Mouse (Mus musculus) forebrain, postnatal 0 days (tissue): ENCODE results near the gene Pmf1. TPM values are rescaled to one million over a fixed set of nuclear protein-coding genes. Genes with fewer than 3 reads are reported as not detected.
"Not testable (repeated sequence)": the region's sequence is repeated elsewhere in the genome, so short reads cannot be mapped to it uniquely, and the experiment has no call there.

Source experiments
- ATAC-seq: fragments of 200-750 bp; cut with Nextera tagmentation; 2 replicates; pipeline ENCODE4 v1.8.0; 2017; ENCODE audit warnings: mild to moderate bottlenecking, moderate library complexity
- DNase-seq: peaks from one replicate; pipeline ENCODE4 v3.0.0-alpha.2; 2015
- H3K27ac ChIP-seq: fragments of 300-500 bp; sonication (generic); 2 replicates; pipeline ENCODE4 v1.5.1; 2014; ENCODE audit warnings: low read depth, mild to moderate bottlenecking, antibody characterized with exemption, low read length, moderate library complexity, mixed read lengths
- H3K27me3 ChIP-seq: fragments of 300-500 bp; sonication (generic); 2 replicates; pipeline ENCODE4 v1.6.1; 2014; ENCODE audit warnings: mild to moderate bottlenecking, low read length, mixed read lengths; ENCODE audit not compliant: insufficient read depth
- H3K36me3 ChIP-seq: fragments of 300-500 bp; sonication (generic); 2 replicates; pipeline ENCODE4 v1.6.1; 2014; ENCODE audit warnings: mild to moderate bottlenecking, moderate library complexity; ENCODE audit not compliant: insufficient read depth
- H3K4me1 ChIP-seq: fragments of 300-500 bp; sonication (generic); 2 replicates; pipeline ENCODE4 v1.6.1; 2014; ENCODE audit warnings: antibody characterized with exemption; ENCODE audit not compliant: insufficient read depth
- H3K4me2 ChIP-seq: fragments of 300-500 bp; sonication (generic); 2 replicates; pipeline ENCODE4 v1.6.1; 2014; ENCODE audit warnings: low read depth, mild to moderate bottlenecking, moderate library complexity
- H3K4me3 ChIP-seq: fragments of 300-500 bp; sonication (generic); 2 replicates; pipeline ENCODE4 v1.5.1; 2014; ENCODE audit warnings: low read depth, low read length, mixed read lengths
- H3K9ac ChIP-seq: fragments of 300-500 bp; sonication (generic); 2 replicates; pipeline ENCODE4 v1.6.1; 2014; ENCODE audit warnings: mild to moderate bottlenecking
- H3K9me3 ChIP-seq: fragments of 300-500 bp; sonication (generic); 2 replicates; pipeline ENCODE4 v1.6.1; 2016; ENCODE audit warnings: low read length
- CTCF ChIP-seq: sonication (generic); IDR thresholded peaks from 2 replicates; pipeline ENCODE4 v1.5.1; 2016; ENCODE audit warnings: antibody characterized with exemption, control low read depth, low read depth
- whole genome bisulfite sequencing: fragments of 180-500 bp; shearing (Covaris S2); extraction: QIAGEN DNeasy Blood & Tissue Kit; methylation state at CpG from one replicate; pipeline ENCODE4 v1.1.7; 2014; 5-methylcytosine and 5-hydroxymethylcytosine counted together
- polyA plus RNA-seq: library from polyadenylated mRNA; unstranded; fragments of >200 nt; fragmentation: Nextera tagmentation; extraction: Ambion mirVana; gene quantifications from 2 replicates; pipeline ENCODE4 v1.2.1, GENCODE M21; 2015
- total RNA-seq: library from RNA; depleted of rRNA; stranded (reverse); fragments of >200 nt; gene quantifications from 2 replicates; pipeline ENCODE4 v1.2.3, GENCODE M21; 2014

Gene Pmf1
- total and polyA plus RNA-seq, 2 experiments from 2014 or later, result 22.5 to 27.4 TPM

DNA sequence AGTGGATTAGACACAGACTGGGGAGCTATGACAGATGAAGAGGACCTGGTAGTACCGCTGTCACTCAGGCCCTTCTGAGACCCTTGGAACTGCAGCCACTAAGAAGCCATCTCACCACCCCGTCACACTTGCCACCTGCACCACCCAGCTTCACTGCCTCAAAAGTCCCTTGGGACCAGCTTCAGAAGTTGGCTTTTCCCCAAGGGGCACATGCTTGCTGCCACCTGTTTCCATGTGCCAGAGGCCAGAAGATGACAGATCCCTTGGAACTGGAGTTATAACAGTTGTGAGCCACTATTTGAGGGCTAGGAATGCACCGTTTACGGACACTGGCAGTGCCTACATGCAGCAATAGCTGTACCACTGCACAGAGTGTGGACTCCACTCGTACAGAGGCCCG is 14.8 kb downstream of the Pmf1 start:
- TF ChIP-seq CTCF, result no peak
- ATAC-seq (no peak), DNase-seq (no peak)
- Histone ChIP-seq H3K9me3 (no peaks in the 10 kb centered on the region), H3K4me1 (no peaks in the 10 kb centered on the region), H3K9ac (no peak overlapping the region), H3K4me3 (no peak overlapping the region), H3K4me2 (no peak overlapping the region), H3K27ac (no peak overlapping the region), H3K36me3 (no peaks in the 10 kb centered on the region), H3K27me3 (no peaks in the 10 kb centered on the region)
- WGBS, result 94% methylated on average over 6 of the region's 6 CpGs

DNA sequence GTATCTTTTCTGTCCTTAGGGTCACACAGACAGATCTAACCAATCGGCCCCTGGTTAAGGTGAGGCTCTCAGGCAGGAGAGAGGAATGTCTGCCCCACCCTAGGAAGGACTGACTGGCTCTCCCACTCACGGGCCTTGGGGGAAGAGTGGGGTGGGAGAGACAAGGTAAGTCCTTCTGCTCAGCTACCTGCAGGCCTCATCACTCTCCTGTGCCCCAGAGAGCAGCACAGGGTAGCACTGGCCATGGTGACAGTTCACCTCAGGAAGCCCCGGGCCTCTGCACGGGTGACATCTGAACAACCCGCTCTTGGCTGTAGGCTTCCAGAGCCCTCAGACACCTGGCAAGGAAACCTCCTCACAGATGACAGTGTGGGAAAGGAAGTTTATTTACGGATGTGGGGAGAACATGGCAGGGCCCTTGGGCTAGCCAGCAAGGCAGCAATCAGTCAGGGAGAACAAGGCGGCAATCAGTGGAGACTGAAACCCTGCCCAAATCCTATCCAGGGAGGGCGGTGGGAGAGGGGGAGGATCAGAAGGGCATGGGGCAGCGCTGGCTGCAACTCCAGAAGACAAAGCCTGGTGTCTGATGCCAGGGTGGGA is 16.3 kb downstream of the Pmf1 start:
- Histone ChIP-seq H3K4me3 (no peak overlapping the region), H3K9me3 (no peaks in the 10 kb centered on the region), H3K27ac (no peak overlapping the region), H3K36me3 (no peaks in the 10 kb centered on the region), H3K27me3 (no peaks in the 10 kb centered on the region), H3K4me1 (no peaks in the 10 kb centered on the region), H3K9ac (no peak overlapping the region), H3K4me2 (no peak overlapping the region)
- 90% methylated on average over 9 of the region's 9 CpGs for WGBS
- ATAC-seq, result no peak
- no peak for DNase-seq
- TF ChIP-seq CTCF, result no peak

DNA sequence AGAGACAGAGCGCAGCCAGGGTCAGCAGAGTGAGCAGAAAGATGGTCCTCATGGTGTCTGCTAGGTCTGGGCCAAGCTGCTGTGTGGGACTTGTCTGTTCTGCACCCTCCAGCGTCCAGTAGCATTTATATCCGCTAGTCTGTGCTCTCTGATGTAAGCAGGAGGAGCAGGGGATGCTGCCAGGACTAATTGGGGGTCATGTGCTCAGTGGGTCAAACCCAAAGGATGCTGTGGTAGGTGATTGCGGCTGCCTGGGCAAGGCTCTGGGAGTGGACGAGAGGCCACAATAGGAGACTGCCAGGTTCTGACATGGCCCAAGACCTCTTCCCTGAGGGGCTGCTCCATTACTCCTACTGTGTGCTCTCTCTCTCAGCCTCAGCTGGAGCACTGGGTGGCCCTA is 25.8 kb downstream of the Pmf1 start, which contains the start of gene Bglap:
Bglap (minus strand) TSS at position 101 of the 400 bp plus-strand sequence.
- ATAC-seq, result no peak
- Histone ChIP-seq H3K4me2 (no peak within 1 kb of the TSS), H3K4me3 (no peak within 1 kb of the TSS), H3K36me3 (no peaks in the 10 kb centered on the region), H3K4me1 (no peaks in the 10 kb centered on the region), H3K9me3 (no peaks in the 10 kb centered on the region), H3K27ac (no peak within 1 kb of the TSS), H3K9ac (no peak within 1 kb of the TSS), H3K27me3 (no peaks in the 10 kb centered on the region)
- WGBS, result 79% methylated on average over 5 of the region's 5 CpGs
- no peak for DNase-seq
- TF ChIP-seq CTCF, result no peak

- WGBS, result 20% methylated on average over 1 of the region's 7 CpGs
- not testable (repeated sequence) for H3K27ac ChIP-seq, H3K9ac ChIP-seq, H3K9me3 ChIP-seq, H3K4me3 ChIP-seq, H3K4me2 ChIP-seq, DNase-seq, H3K36me3 ChIP-seq, H3K4me1 ChIP-seq, H3K27me3 ChIP-seq
- 0 out of 2 replicates have a peak, but pooled peaks have one; percentile 9 for ATAC-seq
Measured at GRCm38 (mm10) chr3:88382383-88382782, 27.7 kb downstream of the Pmf1 start.

- not testable (repeated sequence) for H3K27me3 ChIP-seq, H3K4me1 ChIP-seq, H3K9me3 ChIP-seq, H3K36me3 ChIP-seq
- Histone ChIP-seq H3K9ac (peak overlapping the region; percentile 22; the same call in 1 of the 2 replicates), H3K4me2 (peak overlapping the region; percentile 43), H3K27ac (peak overlapping the region; percentile 54; the same call in 1 of the 2 replicates), H3K4me3 (peak overlapping the region; percentile 17; the same call in 1 of the 2 replicates)
- WGBS, result 10% methylated on average over 17 of the region's 22 CpGs
- ATAC-seq (peak; percentile 97), DNase-seq (peak; percentile 78)
Measured at GRCm38 (mm10) chr3:88381389-88382315, 28.5 kb downstream of the Pmf1 start.

DNA sequence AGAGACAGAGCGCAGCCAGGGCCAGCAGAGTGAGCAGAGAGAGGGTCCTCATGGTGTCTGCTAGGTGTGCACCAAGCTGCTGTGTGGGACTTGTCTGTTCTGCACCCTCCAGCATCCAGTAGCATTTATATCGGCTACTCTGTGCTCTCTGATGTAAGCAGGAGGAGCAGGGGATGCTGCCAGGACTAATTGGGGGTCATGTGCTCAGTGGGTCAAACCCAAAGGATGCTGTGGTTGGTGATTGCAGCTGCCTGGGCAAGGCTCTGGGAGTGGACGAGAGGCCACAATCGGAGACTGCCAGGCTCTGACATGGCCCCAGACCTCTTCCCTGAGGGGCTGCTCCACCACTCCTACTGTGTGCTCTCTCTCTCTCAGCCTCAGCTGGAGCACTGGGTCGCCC is 31.5 kb downstream of the Pmf1 start, which contains the start of gene Bglap2:
Bglap2 (minus strand) TSS at position 101 of the 400 bp plus-strand sequence.
- not testable (repeated sequence) for H3K4me3 ChIP-seq, DNase-seq, H3K4me1 ChIP-seq, H3K27ac ChIP-seq, H3K9ac ChIP-seq, H3K9me3 ChIP-seq, H3K4me2 ChIP-seq, H3K27me3 ChIP-seq, ATAC-seq, H3K36me3 ChIP-seq
- WGBS, result 76% methylated on average over 5 of the region's 5 CpGs

GRCm38 (mm10) chr3:88376644-88377043 is 33.5 kb downstream of the Pmf1 start:
- WGBS, result 24% methylated on average over 5 of the region's 7 CpGs
- not testable (repeated sequence) for H3K9ac ChIP-seq, DNase-seq, H3K9me3 ChIP-seq, H3K36me3 ChIP-seq, H3K4me3 ChIP-seq, H3K4me1 ChIP-seq, H3K27me3 ChIP-seq
- H3K4me2 ChIP-seq, result 0 out of 2 replicates have a peak overlapping the region, but pooled peaks have one; percentile 19
- H3K27ac ChIP-seq, result peak overlapping the region; percentile 72; the same call in 1 of the 2 replicates
- ATAC-seq, result peak; percentile 28

- DNase-seq (peak; percentile 66), ATAC-seq (peak; percentile 98)
- not testable (repeated sequence) for H3K36me3 ChIP-seq, H3K4me1 ChIP-seq, H3K9me3 ChIP-seq, H3K9ac ChIP-seq, H3K4me3 ChIP-seq, H3K27me3 ChIP-seq
- WGBS, result 14% methylated on average over 18 of the region's 19 CpGs
- peak overlapping the region; percentile 72 for H3K27ac ChIP-seq
- 0 out of 2 replicates have a peak overlapping the region, but pooled peaks have one; percentile 19 for H3K4me2 ChIP-seq
Measured at GRCm38 (mm10) chr3:88375750-88376626, 34.1 kb downstream of the Pmf1 start.

GRCm38 (mm10) chr3:88372643-88373042 is 37.5 kb downstream of the Pmf1 start, which contains the start of gene Bglap3:
Gene Bglap3 (minus strand): TSS chr3:88372743.
- not testable (repeated sequence) for H3K4me1 ChIP-seq, H3K4me2 ChIP-seq, H3K27me3 ChIP-seq, DNase-seq, H3K27ac ChIP-seq, H3K4me3 ChIP-seq, H3K36me3 ChIP-seq, ATAC-seq, H3K9ac ChIP-seq, H3K9me3 ChIP-seq
- whole genome bisulfite sequencing, result 95% methylated on average over 9 of the region's 9 CpGs
